Mouse (Mus musculus) hindbrain, embryonic 11.5 days (tissue): ENCODE measurements at regions not wholly inside any gene's neighbourhood (a gene's known extent, or its start where the extent isn't known, plus 50 kb on each side); places are given as distances from the start of the nearest gene placed in this dataset.

Experiments used
- ATAC-seq: fragments of 200-750 bp; cut with Nextera tagmentation; 2 replicates; pipeline ENCODE4 v1.8.0; 2017; ENCODE audit warnings: mild to moderate bottlenecking, moderate TSS enrichment, moderate library complexity; ENCODE audit not compliant: low FRiP score
- DNase-seq: peaks from one replicate; pipeline ENCODE4 v3.0.0-alpha.2; 2015; ENCODE audit warnings: low spot score
- H3K27ac ChIP-seq: fragments of 300-500 bp; sonication (generic); 2 replicates; pipeline ENCODE4 v1.5.1; 2014; ENCODE audit warnings: mild to moderate bottlenecking, low read depth, low read length
- H3K27me3 ChIP-seq: fragments of 300-500 bp; sonication (generic); 2 replicates; pipeline ENCODE4 v1.6.1; 2014; ENCODE audit warnings: mild to moderate bottlenecking, low read length, moderate library complexity, mixed read lengths; ENCODE audit not compliant: control insufficient read depth, insufficient read depth
- H3K36me3 ChIP-seq: fragments of 300-500 bp; sonication (generic); 2 replicates; pipeline ENCODE4 v1.6.1; 2014; ENCODE audit warnings: mild to moderate bottlenecking, low read length, moderate library complexity, mixed read lengths; ENCODE audit not compliant: control insufficient read depth, insufficient read depth
- H3K4me1 ChIP-seq: fragments of 300-500 bp; sonication (generic); replicated peaks from 2 replicates; pipeline ENCODE4 v1.6.1; 2014; ENCODE audit warnings: low read length, mixed read lengths; ENCODE audit not compliant: control insufficient read depth, insufficient read depth
- H3K4me2 ChIP-seq: fragments of 300-500 bp; sonication (generic); replicated peaks from 2 replicates; pipeline ENCODE4 v1.6.1; 2014; ENCODE audit warnings: mild to moderate bottlenecking, low read depth, low read length
- H3K4me3 ChIP-seq: fragments of 300-500 bp; sonication (generic); 2 replicates; pipeline ENCODE4 v1.5.1; 2014; ENCODE audit warnings: low read depth, low read length
- H3K9ac ChIP-seq: fragments of 300-500 bp; sonication (generic); 2 replicates; pipeline ENCODE4 v1.6.1; 2014; ENCODE audit warnings: low read depth, low read length
- H3K9me3 ChIP-seq: fragments of 300-500 bp; sonication (generic); 2 replicates; pipeline ENCODE4 v1.6.1; 2016; ENCODE audit warnings: low read length; ENCODE audit not compliant: control insufficient read depth
- WGBS: fragments of 180-500 bp; shearing (Covaris S2); extraction: QIAGEN DNeasy Blood & Tissue Kit; methylation state at CpG from one replicate; pipeline ENCODE4 v1.1.7; 2014; 5-methylcytosine and 5-hydroxymethylcytosine counted together

DNA sequence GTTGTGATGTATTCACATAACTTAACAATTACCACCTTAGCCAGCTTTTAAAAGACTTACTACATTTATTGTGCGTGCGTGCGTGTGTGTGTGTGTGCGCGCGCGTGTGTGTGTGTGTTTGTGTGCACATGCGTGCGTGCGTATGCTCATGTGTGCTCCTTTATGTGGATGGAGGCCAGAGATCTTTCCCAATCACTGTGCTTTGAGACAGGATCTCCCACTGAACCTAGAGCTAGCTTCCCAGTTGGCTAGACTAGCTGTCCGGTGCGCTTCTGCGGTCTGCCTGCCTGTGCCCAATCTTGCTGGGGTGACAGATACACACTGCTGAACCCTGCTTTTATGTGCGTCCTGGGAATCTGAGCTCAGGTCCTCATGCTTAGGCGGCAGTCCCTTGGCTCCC is 50.1 kb upstream of the Arhgap29 start:
- H3K9ac ChIP-seq, result no peak overlapping the region
- H3K4me2 ChIP-seq, result no peak overlapping the region
- H3K27me3 ChIP-seq, result no peaks in the 10 kb centered on the region
- no peak overlapping the region for H3K27ac ChIP-seq
- no peaks in the 10 kb centered on the region for H3K9me3 ChIP-seq
- H3K4me3 ChIP-seq, result no peak overlapping the region
- ATAC-seq, result no peak
- 92% methylated on average over 15 of the region's 15 CpGs for WGBS
- H3K36me3 ChIP-seq, result no peaks in the 10 kb centered on the region
- H3K4me1 ChIP-seq, result no peaks in the 10 kb centered on the region
- DNase-seq, result no peak

- H3K4me3 ChIP-seq, result no peak overlapping the region
- H3K9me3 ChIP-seq, result no peaks in the 10 kb centered on the region
- DNase-seq (no peak), ATAC-seq (no peak)
- H3K4me2 ChIP-seq, result no peak overlapping the region
- no peak overlapping the region for H3K27ac ChIP-seq
- H3K36me3 ChIP-seq, result no peaks in the 10 kb centered on the region
- no peak overlapping the region for H3K9ac ChIP-seq
- no peaks in the 10 kb centered on the region for H3K4me1 ChIP-seq
- H3K27me3 ChIP-seq, result no peaks in the 10 kb centered on the region
- 84% methylated on average over 8 of the region's 8 CpGs for WGBS
Observed at GRCm38 (mm10) chr3:121900429-121900844, 51.9 kb upstream of the Arhgap29 start.

DNA sequence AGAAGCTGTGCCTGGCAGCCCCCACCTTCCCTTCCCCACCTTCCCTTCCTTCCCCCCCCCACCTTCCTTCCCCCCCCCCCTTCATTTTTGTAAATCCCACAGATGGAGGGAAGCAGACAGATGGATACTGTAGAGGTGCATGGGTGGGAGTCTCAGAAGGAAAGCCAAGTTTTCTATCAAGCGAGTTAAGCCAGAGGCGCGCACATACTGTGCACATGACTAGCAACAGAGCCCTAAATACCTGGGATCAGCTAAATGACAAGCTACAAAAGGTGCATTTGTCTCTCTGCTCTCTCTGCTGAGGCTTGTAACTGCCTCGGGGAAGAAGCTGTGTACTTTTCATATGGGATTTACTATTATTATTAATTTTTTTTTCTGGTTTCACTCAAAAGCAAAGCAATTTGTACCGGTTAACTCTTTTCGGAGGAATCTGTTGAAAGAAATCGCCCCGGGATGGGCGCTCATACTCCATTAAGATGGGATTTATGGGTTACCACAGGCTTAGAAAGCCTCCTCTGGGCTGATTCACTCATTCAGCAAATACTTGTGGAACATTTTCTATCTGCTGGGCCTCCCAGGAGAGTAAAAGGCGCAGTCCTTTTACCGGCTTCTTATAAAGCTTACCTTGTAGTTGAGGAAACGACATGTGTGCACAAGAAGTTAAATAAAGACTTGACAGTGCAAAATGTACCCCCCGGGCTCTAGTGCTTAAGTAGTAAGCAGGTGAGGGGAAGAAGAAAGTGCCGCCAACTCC is 54.3 kb upstream of the Arhgap29 start:
- WGBS, result 87% methylated on average over 14 of the region's 14 CpGs
- H3K4me3 ChIP-seq, result no peak overlapping the region
- no peaks in the 10 kb centered on the region for H3K36me3 ChIP-seq
- no peaks in the 10 kb centered on the region for H3K4me1 ChIP-seq
- DNase-seq (no peak), ATAC-seq (no peak)
- H3K27ac ChIP-seq, result no peak overlapping the region
- no peak overlapping the region for H3K4me2 ChIP-seq
- no peak overlapping the region for H3K9ac ChIP-seq
- no peaks in the 10 kb centered on the region for H3K9me3 ChIP-seq
- H3K27me3 ChIP-seq, result no peaks in the 10 kb centered on the region

DNA sequence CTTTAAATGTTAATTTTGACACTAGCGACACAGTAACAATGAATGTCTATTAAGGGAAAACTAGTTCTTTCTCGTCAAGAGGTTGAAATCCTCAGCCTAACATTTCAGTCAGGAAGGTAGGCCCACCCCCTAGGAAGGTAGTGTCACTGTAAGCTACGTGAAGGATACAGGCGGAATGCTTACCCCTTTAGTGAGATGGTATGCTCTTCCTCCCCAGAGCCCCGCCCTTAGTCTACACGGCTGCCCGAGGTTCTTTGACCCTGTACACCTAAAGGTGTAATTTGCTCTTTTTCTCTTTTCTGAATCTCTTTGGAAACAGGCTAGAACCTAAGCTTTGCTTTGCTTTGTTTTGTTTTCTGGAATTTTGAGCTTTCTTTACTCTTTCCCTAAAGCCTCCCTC is 58.7 kb upstream of the Arhgap29 start:
- Histone ChIP-seq H3K27me3 (no peaks in the 10 kb centered on the region), H3K9ac (no peak overlapping the region), H3K27ac (no peak overlapping the region), H3K4me3 (no peak overlapping the region), H3K4me1 (no peaks in the 10 kb centered on the region), H3K9me3 (no peaks in the 10 kb centered on the region), H3K36me3 (no peaks in the 10 kb centered on the region), H3K4me2 (no peak overlapping the region)
- WGBS, result 83% methylated on average over 7 of the region's 7 CpGs
- ATAC-seq (no peak), DNase-seq (no peak)

DNA sequence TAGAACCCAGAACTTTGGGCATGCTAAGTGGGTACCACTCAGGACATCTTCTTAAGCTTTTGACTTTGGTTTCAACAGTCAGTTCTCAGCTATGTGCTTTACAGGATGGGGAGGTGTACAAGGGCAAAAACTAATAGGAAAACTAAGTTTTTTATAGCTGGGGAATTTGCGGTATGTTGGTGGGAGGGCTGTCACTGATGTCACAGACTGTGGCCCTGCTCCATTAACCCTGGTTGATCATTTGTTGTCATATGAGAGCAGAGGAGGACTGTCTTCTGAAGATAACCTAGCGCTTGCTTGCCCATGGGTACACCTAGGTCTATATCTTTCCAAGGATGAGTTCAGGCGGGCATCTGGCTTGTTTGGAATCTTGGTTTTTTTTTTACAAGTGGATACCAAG is 59.7 kb upstream of the Arhgap29 start:
- Histone ChIP-seq H3K9ac (no peak overlapping the region), H3K9me3 (no peaks in the 10 kb centered on the region), H3K4me3 (no peak overlapping the region), H3K27me3 (no peaks in the 10 kb centered on the region), H3K27ac (no peak overlapping the region), H3K4me1 (no peaks in the 10 kb centered on the region), H3K4me2 (no peak overlapping the region), H3K36me3 (no peaks in the 10 kb centered on the region)
- no peak for ATAC-seq
- WGBS, result 90% methylated on average over 3 of the region's 3 CpGs
- DNase-seq, result no peak

GRCm38 (mm10) chr3:121891338-121891737 is 61.0 kb upstream of the Arhgap29 start:
- 57% methylated on average over 9 of the region's 9 CpGs for WGBS
- no peaks in the 10 kb centered on the region for H3K4me1 ChIP-seq
- ATAC-seq (no peak), DNase-seq (no peak)
- no peak overlapping the region for H3K4me2 ChIP-seq
- no peaks in the 10 kb centered on the region for H3K36me3 ChIP-seq
- no peak overlapping the region for H3K9ac ChIP-seq
- no peak overlapping the region for H3K27ac ChIP-seq
- no peak overlapping the region for H3K4me3 ChIP-seq
- 0 out of 2 replicates have a peak, but pooled peaks cover 2% of the 10 kb centered on the region for H3K27me3 ChIP-seq
- no peaks in the 10 kb centered on the region for H3K9me3 ChIP-seq

- DNase-seq (no peak), ATAC-seq (no peak)
- Histone ChIP-seq H3K9me3 (no peaks in the 10 kb centered on the region), H3K27me3 (0 out of 2 replicates have a peak, but pooled peaks cover 3% of the 10 kb centered on the region), H3K36me3 (no peaks in the 10 kb centered on the region), H3K4me3 (no peak overlapping the region), H3K4me1 (no peaks in the 10 kb centered on the region), H3K9ac (no peak overlapping the region), H3K27ac (no peak overlapping the region), H3K4me2 (no peak overlapping the region)
- 45% methylated on average over 5 of the region's 5 CpGs for WGBS
Observed at GRCm38 (mm10) chr3:121890563-121890962, 61.8 kb upstream of the Arhgap29 start.

GRCm38 (mm10) chr3:121886870-121887605 is 65.3 kb upstream of the Arhgap29 start:
- Histone ChIP-seq H3K4me1 (no peaks in the 10 kb centered on the region), H3K27ac (no peak overlapping the region), H3K36me3 (no peaks in the 10 kb centered on the region), H3K9me3 (no peaks in the 10 kb centered on the region), H3K4me2 (no peak overlapping the region; the same call in 1 of the 2 replicates), H3K27me3 (0 out of 2 replicates have a peak, but pooled peaks cover 3% of the 10 kb centered on the region), H3K4me3 (no peak overlapping the region), H3K9ac (no peak overlapping the region)
- 25% methylated on average over 13 of the region's 15 CpGs for WGBS
- ATAC-seq, result no peak
- no peak for DNase-seq

DNA sequence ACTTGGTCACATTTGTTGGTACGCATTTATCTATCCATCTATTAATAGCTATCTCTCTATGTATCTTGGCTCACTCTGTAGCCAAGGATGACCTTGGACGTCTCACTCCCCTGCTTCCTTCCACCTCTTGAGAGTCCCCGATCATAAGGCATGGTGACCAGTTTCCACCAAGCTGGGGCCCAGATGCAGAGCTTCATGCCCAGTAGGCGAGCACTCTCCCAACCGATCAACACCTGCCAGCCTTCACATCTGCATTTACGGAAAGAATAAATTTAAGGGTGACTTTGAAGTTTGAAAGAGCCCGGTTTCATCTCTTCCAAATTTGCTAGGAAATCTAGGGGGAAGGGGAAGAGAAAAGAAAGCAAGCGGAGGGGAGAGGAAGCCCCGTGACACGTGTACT is 66.0 kb upstream of the Arhgap29 start:
- Histone ChIP-seq H3K36me3 (no peaks in the 10 kb centered on the region), H3K4me1 (no peaks in the 10 kb centered on the region), H3K9ac (no peak overlapping the region), H3K4me2 (no peak overlapping the region), H3K9me3 (no peaks in the 10 kb centered on the region), H3K27ac (no peak overlapping the region), H3K27me3 (0 out of 2 replicates have a peak, but pooled peaks cover 3% of the 10 kb centered on the region), H3K4me3 (no peak overlapping the region)
- no peak for DNase-seq
- no peak for ATAC-seq
- WGBS, result 43% methylated on average over 10 of the region's 10 CpGs
